21 mouse cellular contexts compared by ENCODE assay signal in genomic region chr15:54097498-54097897, GRCm38 (mm10).
DNase-seq lines count a peak whose midpoint lies in the region; ATAC-seq and TF ChIP-seq lines count a peak whose summit lies in the region.
"Had no signal": no experiment of that assay in that cellular context is flagged by ENCODE, and none has a peak within 500 bp of the region (broad histone marks: within the 10 kb centered on the region; RNA-seq: fewer than 3 reads in every experiment).

No protein-coding gene starts in this region.

- H3K27ac ChIP-seq in intestine, embryonic 15.5 days = no peak overlapping the region
- no peak overlapping the region for H3K27ac ChIP-seq in intestine, postnatal 0 days (ENCODE audit: low read depth, low read length)
- H3K27ac ChIP-seq in midbrain, embryonic 11.5 days (ENCODE audit: low read depth, low read length) = no peak overlapping the region
- no peak overlapping the region for H3K27ac ChIP-seq in midbrain, postnatal 0 days (ENCODE audit: low read depth, low read length)
- H3K27ac ChIP-seq in intestine, embryonic 16.5 days (ENCODE audit: low read length) = no peak overlapping the region

- H3K4me1 ChIP-seq in intestine, embryonic 15.5 days (replicated peaks) = no peaks in the 10 kb centered on the region
- H3K4me1 ChIP-seq in intestine, postnatal 0 days (replicated peaks; ENCODE audit: control insufficient read depth, insufficient read depth, low read length) = no peaks in the 10 kb centered on the region
- no peaks in the 10 kb centered on the region for H3K4me1 ChIP-seq in midbrain, embryonic 11.5 days (ENCODE audit: control insufficient read depth, insufficient read depth, low read length)
- no peaks in the 10 kb centered on the region for H3K4me1 ChIP-seq in midbrain, postnatal 0 days (ENCODE audit: insufficient read depth, low read length)
- no peaks in the 10 kb centered on the region for H3K4me1 ChIP-seq in intestine, embryonic 16.5 days (ENCODE audit: control insufficient read depth, insufficient read depth, low read length)

- 37% methylated on average over 2 of the region's 2 CpGs for WGBS in intestine, embryonic 15.5 days
- 29% methylated on average over 2 of the region's 2 CpGs for WGBS in intestine, postnatal 0 days
- 81% methylated on average over 2 of the region's 2 CpGs for WGBS in midbrain, embryonic 11.5 days
- WGBS in midbrain, postnatal 0 days = 91% methylated on average over 2 of the region's 2 CpGs
- 57% methylated on average over 2 of the region's 2 CpGs for WGBS in intestine, embryonic 16.5 days

- no peak overlapping the region for H3K4me3 ChIP-seq in intestine, embryonic 15.5 days (replicated peaks)
- H3K4me3 ChIP-seq in intestine, postnatal 0 days (ENCODE audit: low read depth, low read length) = no peak overlapping the region
- H3K4me3 ChIP-seq in midbrain, embryonic 11.5 days (ENCODE audit: low read depth, low read length) = no peak overlapping the region
- no peak overlapping the region for H3K4me3 ChIP-seq in midbrain, postnatal 0 days (ENCODE audit: low read depth, low read length)
- H3K4me3 ChIP-seq in intestine, embryonic 16.5 days (ENCODE audit: low read length) = no peak overlapping the region

- H3K36me3 ChIP-seq in intestine, embryonic 15.5 days = no peaks in the 10 kb centered on the region
- no peaks in the 10 kb centered on the region for H3K36me3 ChIP-seq in intestine, postnatal 0 days (ENCODE audit: control insufficient read depth, insufficient read depth)
- no peaks in the 10 kb centered on the region for H3K36me3 ChIP-seq in midbrain, embryonic 11.5 days (ENCODE audit: control insufficient read depth, insufficient read depth, low read length)
- no peaks in the 10 kb centered on the region for H3K36me3 ChIP-seq in midbrain, postnatal 0 days (ENCODE audit: insufficient read depth, low read length)
- H3K36me3 ChIP-seq in intestine, embryonic 16.5 days (ENCODE audit: control insufficient read depth, insufficient read depth, low read length) = no peaks in the 10 kb centered on the region
- H3K36me3 ChIP-seq: G1E had no signal

- TF ChIP-seq CTCF in intestine, postnatal 0 days (IDR thresholded peaks at IDR 0.05; ENCODE audit: low read depth) = no peak
- TF ChIP-seq CTCF in midbrain, postnatal 0 days (IDR thresholded peaks at IDR 0.05) = no peak

- no peaks in the 10 kb centered on the region for H3K9me3 ChIP-seq in intestine, embryonic 15.5 days
- no peaks in the 10 kb centered on the region for H3K9me3 ChIP-seq in intestine, postnatal 0 days (ENCODE audit: control insufficient read depth)
- H3K9me3 ChIP-seq in midbrain, embryonic 11.5 days (ENCODE audit: control insufficient read depth, low read length) = no peaks in the 10 kb centered on the region
- no peaks in the 10 kb centered on the region for H3K9me3 ChIP-seq in midbrain, postnatal 0 days (ENCODE audit: low read length)
- no peaks in the 10 kb centered on the region for H3K9me3 ChIP-seq in intestine, embryonic 16.5 days (ENCODE audit: control insufficient read depth, low read length)
- H3K9me3 ChIP-seq: G1E had no signal

- no peak overlapping the region for H3K4me2 ChIP-seq in intestine, embryonic 15.5 days (replicated peaks)
- H3K4me2 ChIP-seq in intestine, postnatal 0 days (replicated peaks; ENCODE audit: low read depth) = no peak overlapping the region
- H3K4me2 ChIP-seq in midbrain, embryonic 11.5 days = no peak overlapping the region
- H3K4me2 ChIP-seq in midbrain, postnatal 0 days (ENCODE audit: low read depth, low read length, poor library complexity, severe bottlenecking) = no peak overlapping the region
- H3K4me2 ChIP-seq in intestine, embryonic 16.5 days (ENCODE audit: low read depth, low read length) = no peak overlapping the region

- H3K9ac ChIP-seq in intestine, embryonic 15.5 days = no peak overlapping the region
- no peak overlapping the region for H3K9ac ChIP-seq in intestine, postnatal 0 days (ENCODE audit: low read depth, low read length)
- H3K9ac ChIP-seq in midbrain, embryonic 11.5 days (ENCODE audit: low read length) = no peak overlapping the region
- H3K9ac ChIP-seq in midbrain, postnatal 0 days (replicated peaks; ENCODE audit: low read length, poor library complexity, severe bottlenecking) = no peak overlapping the region
- no peak overlapping the region for H3K9ac ChIP-seq in intestine, embryonic 16.5 days (ENCODE audit: low read depth, low read length)

- no peaks in the 10 kb centered on the region for H3K27me3 ChIP-seq in intestine, embryonic 15.5 days (replicated peaks)
- H3K27me3 ChIP-seq in intestine, postnatal 0 days (replicated peaks; ENCODE audit: control insufficient read depth, insufficient read depth, low read length) = no peaks in the 10 kb centered on the region
- no peaks in the 10 kb centered on the region for H3K27me3 ChIP-seq in midbrain, embryonic 11.5 days (ENCODE audit: control insufficient read depth, insufficient read depth, low read length)
- H3K27me3 ChIP-seq in midbrain, postnatal 0 days (ENCODE audit: insufficient read depth, low read length) = no peaks in the 10 kb centered on the region
- H3K27me3 ChIP-seq in intestine, embryonic 16.5 days (replicated peaks; ENCODE audit: control insufficient read depth, insufficient read depth, low read length) = no peaks in the 10 kb centered on the region
- H3K27me3 ChIP-seq: CH12.LX had no signal

- peak; percentile 4 for DNase-seq in midbrain, embryonic 11.5 days (ENCODE audit: low spot score, missing footprints)
- no peak for DNase-seq in midbrain, postnatal 0 days (ENCODE audit: low spot score)
- DNase-seq in adrenal gland, postnatal 14 days = no peak
- DNase-seq: adrenal gland, adult 2 months; adrenal gland, adult 8-10 months; adrenal gland, postnatal 10 days; adrenal gland, postnatal 25 days; adrenal gland, postnatal 36 days; B cell, adult 2 months; cerebellum, adult 11 months; cerebellum, adult 11-12 months; cerebellum, adult 18-20 months; cerebellum, adult 2 months had no signal

- peak; percentile 61; the same call in 1 of the 2 replicates for ATAC-seq in intestine, embryonic 15.5 days
- no peak for ATAC-seq in intestine, postnatal 0 days
- ATAC-seq in midbrain, embryonic 11.5 days (ENCODE audit: low FRiP score) = no peak
- ATAC-seq in midbrain, postnatal 0 days (ENCODE audit: low FRiP score) = no peak
- ATAC-seq in intestine, embryonic 16.5 days = peak; percentile 52
- ATAC-seq: activated CD4-positive, CD25-positive, alpha-beta regulatory T cell, adult 4 months; CD4-positive, CD25-positive, alpha-beta regulatory T cell, adult 4 months; Patski had no signal

Comparison
In these comparisons a context has a peak if more than half of its experiments do, and no peak if none do; other contexts are left out.
1. ATAC-seq: peak in intestine, embryonic 15.5 days (single experiment) and intestine, embryonic 16.5 days (single experiment); none in intestine, postnatal 0 days (single experiment), midbrain, embryonic 11.5 days (single experiment) and midbrain, postnatal 0 days (single experiment).